Mouse (Mus musculus): Measurements from ENCODE around the gene Filip1.

Gene Filip1

GRCm38 (mm10) chr9:79983244-79983643 lies 29.4 kb downstream of the Filip1 start:
- DNase-seq (ENCODE audit: low read depth, low spot score), result no peak

- DNase-seq (ENCODE audit: low read depth, low spot score), result no peak
Observed at GRCm38 (mm10) chr9:79979274-79979673, 33.4 kb downstream of the Filip1 start.

- DNase-seq (ENCODE audit: low read depth, low spot score), result no peak
Observed at GRCm38 (mm10) chr9:79978228-79979024, 34.2 kb downstream of the Filip1 start.

- no peak for DNase-seq (ENCODE audit: low read depth, low spot score)
Observed at GRCm38 (mm10) chr9:79977549-79977971, 35.1 kb downstream of the Filip1 start.

GRCm38 (mm10) chr9:79976789-79977188 lies 35.9 kb downstream of the Filip1 start:
- DNase-seq (ENCODE audit: low read depth, low spot score), result no peak

GRCm38 (mm10) chr9:79975121-79975520 lies 37.5 kb downstream of the Filip1 start:
- no peak for DNase-seq (ENCODE audit: low read depth, low spot score)

GRCm38 (mm10) chr9:79973582-79973981 lies 39.1 kb downstream of the Filip1 start:
- DNase-seq (ENCODE audit: low read depth, low spot score), result no peak

GRCm38 (mm10) chr9:79972705-79973104 lies 39.9 kb downstream of the Filip1 start:
- DNase-seq (ENCODE audit: low read depth, low spot score), result no peak

- no peak for DNase-seq (ENCODE audit: low read depth, low spot score)
Observed at GRCm38 (mm10) chr9:79971619-79972018, 41.0 kb downstream of the Filip1 start.

GRCm38 (mm10) chr9:79970659-79971118 lies 42.0 kb downstream of the Filip1 start:
- DNase-seq (ENCODE audit: low read depth, low spot score), result no peak

GRCm38 (mm10) chr9:79969544-79969943 lies 43.1 kb downstream of the Filip1 start:
- no peak for DNase-seq (ENCODE audit: low read depth, low spot score)

GRCm38 (mm10) chr9:79966711-79967487 lies 45.8 kb downstream of the Filip1 start:
- DNase-seq (ENCODE audit: low read depth, low spot score), result no peak

GRCm38 (mm10) chr9:79965600-79966392 lies 46.9 kb downstream of the Filip1 start:
- no peak for DNase-seq (ENCODE audit: low read depth, low spot score)

GRCm38 (mm10) chr9:79965003-79965402 lies 47.6 kb downstream of the Filip1 start:
- no peak for DNase-seq (ENCODE audit: low read depth, low spot score)

GRCm38 (mm10) chr9:79961630-79962285 lies 50.9 kb downstream of the Filip1 start:
- no peak for DNase-seq (ENCODE audit: low read depth, low spot score)

GRCm38 (mm10) chr9:79960453-79960852 lies 52.2 kb downstream of the Filip1 start:
- DNase-seq (ENCODE audit: low read depth, low spot score), result no peak

- DNase-seq (ENCODE audit: low read depth, low spot score), result no peak
Observed at GRCm38 (mm10) chr9:79958395-79958794, 54.3 kb downstream of the Filip1 start.

GRCm38 (mm10) chr9:79954944-79955343 lies 57.7 kb downstream of the Filip1 start:
- DNase-seq (ENCODE audit: low read depth, low spot score), result no peak

GRCm38 (mm10) chr9:79951984-79952383 lies 60.7 kb downstream of the Filip1 start:
- no peak for DNase-seq (ENCODE audit: low read depth, low spot score)

- DNase-seq (ENCODE audit: low read depth, low spot score), result no peak
Observed at GRCm38 (mm10) chr9:79951339-79951738, 61.3 kb downstream of the Filip1 start.

- DNase-seq (ENCODE audit: low read depth, low spot score), result no peak
Observed at GRCm38 (mm10) chr9:79950666-79951065, 62.0 kb downstream of the Filip1 start.

All from c-Kit-negative CD71-positive TER-119-positive erythroid progenitor cells, embryonic 14.5 days (primary cell).